Mouse (Mus musculus): ENCODE results near the gene Saxo1.

GRCm38 (mm10) chr4:86529161-86529560 lies 29.0 kb downstream of the Saxo1 start:
- TF ChIP-seq CTCF (IDR thresholded peaks at IDR 0.05; ENCODE audit: control insufficient read depth, insufficient read depth, insufficient replicate concordance, low read depth, low read length) (no peak), POLR2A (IDR thresholded peaks at IDR 0.05; ENCODE audit: control insufficient read depth, low read depth, low read length) (no peak)
